Mouse (Mus musculus) urinary bladder, postnatal 4 days (tissue): Measurements from ENCODE around the gene Emc8.

ENCODE experiments used
- DNase-seq, 2 experiments: peaks; one replicate each; pipeline ENCODE4 v3.0.0; 2021 to 2022; ENCODE audit warnings: low spot score in 2 of 2

The Emc8 gene

DNA sequence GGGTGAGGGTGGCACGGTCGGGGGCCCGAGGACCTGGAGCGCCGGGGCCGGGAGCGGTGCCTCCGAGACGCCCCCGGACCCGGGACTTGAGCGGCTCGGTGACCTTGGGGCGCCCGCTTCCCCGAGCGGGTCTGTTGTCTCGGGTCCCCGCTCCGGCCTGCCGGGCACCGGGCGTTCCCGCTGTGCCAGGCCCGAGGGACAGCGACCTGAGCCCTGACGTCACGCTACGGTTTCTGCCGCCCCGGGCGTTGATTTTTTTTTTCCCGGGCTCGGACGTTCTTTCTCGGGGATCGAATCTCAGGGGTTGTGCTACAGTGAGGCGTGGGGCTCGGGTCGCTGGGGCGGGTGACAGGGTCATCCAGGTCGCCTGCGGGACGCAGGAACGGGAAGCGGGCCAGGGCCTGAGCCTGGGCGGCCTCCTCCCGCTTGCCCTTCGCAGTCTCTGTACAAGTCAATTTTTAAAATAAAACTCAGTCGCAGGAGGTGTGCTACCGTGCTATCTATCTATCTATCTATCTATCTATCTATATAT, at the start of gene Emc8:
TSS of gene Emc8 (minus strand) at position 200 of the 532 bp plus-strand sequence.
- no peak for DNase-seq

DNA sequence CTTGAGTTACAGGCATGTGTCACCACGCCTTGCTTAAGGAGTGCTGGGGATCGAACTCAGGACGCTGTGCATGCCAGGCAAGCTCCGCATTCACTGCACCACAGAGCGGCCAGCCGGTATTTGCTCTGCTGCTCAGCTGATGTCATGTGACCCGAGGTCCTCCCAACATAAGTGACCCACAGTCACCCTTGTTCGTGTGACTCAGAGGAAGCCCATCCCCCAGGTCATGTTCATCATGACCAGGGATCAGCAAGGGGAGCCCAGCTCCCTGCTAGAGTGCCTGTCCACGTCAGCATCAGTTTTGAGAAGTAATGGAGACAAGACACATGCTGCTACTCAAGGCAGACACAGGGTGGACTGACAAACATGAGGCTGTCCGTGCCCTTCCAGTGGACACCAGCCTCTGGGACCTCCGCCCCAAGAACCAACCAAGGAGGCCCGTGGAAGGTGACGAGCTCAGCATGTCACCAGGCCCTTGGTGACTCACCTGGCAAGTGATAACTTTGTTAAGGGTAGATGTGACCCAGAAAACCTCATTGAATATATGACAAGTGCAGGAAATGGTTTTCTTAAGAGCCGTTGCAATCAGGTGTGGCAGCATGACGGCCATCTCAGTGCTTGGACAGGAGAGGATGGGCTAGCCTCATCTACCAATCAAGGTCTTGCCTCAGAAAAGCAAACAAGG, 47.8 kb upstream of the Emc8 start:
- DNase-seq, result no peak

DNA sequence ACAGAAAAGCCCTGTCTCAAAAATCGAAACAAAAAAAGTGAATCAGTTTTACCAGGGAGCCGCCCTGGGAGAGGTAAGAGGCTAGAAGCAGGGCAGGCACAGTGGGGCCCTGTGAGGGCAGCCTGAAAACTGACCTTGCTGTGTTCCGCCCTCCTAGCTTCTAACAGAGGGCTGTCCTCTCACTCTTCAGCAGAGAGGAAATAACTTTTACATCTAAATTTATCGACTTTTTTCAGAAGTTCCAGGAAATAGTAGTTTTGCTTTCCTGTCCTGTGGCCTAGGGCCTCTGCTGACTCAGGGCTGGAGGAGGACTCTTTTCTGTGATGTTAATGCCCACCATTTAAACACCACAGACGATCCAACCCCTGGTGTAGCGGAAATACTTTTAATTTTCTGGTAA, 46.8 kb upstream of the Emc8 start:
- DNase-seq, result no peak

DNA sequence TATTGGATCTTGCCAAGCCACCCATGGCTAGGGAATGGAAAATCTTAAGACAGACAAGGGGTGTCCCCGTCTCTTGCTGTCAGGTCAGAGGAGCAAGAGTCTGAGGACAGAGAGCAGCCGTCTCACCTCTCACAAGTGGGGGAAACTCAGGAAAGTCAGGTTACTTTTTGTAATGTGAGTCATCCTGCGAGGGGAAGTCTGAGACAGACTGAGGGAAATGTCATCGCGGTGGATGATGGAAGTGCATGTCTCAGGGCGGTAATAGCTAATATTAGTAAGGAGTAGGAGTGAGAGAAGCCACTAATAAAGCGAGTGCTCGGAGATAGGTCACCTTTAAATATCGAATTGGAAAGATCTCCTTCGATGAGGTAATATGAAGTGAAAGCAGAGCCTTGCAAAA, 40.8 kb upstream of the Emc8 start:
- no peak for DNase-seq

DNA sequence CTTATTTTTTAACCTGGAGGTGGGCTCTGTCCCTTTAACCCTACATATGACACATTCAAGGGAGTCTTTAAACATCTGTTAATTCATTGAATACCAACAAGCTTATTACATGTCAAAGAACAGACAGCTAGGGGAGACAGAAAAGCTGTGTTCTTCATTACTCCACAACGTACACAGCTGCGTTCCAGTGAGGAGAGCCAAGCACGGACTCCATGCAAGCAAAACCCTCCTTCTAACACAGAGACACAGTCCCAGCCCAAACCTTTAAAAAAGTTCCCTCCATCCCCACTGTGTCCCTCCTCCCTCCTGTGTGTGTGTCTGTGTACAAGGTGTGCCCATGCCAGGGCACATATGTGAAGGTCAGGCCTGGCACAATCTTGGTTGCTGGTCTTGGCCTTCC, 37.8 kb upstream of the Emc8 start:
- no peak for DNase-seq

DNA sequence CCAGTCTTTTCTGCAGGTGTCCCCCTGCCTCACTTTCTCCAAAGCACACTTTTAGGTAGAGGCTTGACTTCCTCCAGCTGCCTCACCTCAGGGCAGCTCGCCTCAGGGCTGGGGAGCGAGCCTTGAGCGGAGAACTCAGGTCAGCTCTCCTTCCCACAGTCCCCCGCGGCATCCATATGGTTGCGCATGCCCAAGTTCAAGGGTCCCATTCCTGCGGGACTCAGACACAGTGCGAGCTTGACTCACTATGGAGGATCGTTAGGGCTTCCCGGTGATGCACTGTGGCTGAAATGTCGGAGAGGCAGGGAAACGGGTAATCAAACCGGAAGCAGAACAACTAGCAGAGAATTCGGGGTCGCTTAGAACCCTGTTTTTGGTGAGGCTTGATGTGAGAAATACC, 36.8 kb upstream of the Emc8 start:
- DNase-seq, result no peak

DNA sequence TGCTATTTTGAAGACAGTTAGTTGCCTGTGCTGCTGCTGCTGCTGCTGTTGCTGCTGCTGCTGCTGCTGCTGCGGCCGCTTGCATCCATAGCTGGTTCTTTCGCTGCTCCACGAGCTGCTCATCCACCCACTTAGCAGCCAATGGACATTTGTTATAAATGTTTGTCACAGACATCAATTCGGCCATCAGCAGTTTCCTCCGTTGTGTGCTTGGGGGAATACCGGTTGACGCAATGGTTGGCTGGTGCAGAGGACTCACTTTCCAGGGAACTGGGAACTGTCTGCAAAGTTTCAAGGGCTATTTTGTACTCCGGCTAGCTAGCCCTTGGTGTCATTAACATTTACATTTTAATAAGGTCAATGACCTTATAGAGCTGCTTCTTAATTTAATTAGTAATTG, 35.8 kb upstream of the Emc8 start:
- DNase-seq, result no peak

DNA sequence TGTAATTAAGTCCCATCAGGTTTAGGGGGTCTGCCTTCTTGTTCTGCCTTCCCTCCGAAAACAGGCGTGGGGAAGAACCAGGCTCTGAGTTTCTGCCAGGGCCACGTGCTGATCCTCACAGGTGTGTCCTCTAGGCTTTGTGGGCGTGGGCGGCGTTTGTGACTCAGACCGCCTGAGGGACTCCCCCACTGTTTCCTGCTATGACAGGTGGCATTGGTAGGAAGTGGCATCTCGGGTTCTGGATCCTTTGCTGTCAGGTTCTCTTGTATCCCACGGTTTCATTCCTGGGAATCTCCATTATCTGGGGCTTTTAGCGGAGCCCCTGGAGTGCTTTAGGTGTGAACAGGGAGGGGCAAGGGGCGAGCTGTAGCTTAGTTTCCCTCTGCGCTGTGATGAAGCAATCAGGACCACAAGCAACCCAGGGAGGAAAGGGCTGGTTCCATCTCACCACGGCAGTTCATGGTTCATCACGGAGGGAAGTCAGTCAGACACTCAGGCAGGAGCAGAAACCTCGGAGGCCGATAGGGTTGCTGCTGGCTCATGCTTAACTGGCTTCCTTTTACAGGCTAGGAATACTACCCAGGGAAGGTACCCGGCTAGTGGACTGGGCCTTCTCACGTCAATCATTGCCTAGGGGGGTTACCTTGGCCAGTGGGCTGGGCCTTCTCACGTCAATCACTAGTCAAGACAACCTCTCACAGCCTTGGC, 33.5 kb upstream of the Emc8 start:
- no peak for DNase-seq

DNA sequence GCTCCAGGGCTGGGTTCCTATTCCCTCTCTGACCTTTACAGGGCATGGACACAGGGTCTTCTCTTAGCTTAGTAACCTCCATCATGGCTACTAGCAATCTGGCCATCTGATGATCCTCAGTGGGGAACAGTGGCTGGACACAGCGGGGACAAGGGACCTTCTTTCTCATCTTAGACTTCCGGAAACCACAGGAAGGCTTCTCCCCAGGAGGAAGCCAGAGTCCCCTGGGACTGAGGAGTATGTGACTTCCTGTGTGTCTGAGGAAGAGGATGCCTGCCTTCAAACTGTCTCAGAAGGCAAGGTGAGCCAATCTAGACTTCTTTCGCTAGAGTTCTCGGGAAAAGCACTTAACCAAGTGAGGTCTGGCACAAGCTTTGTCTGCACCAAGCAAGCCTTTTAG, 31.7 kb upstream of the Emc8 start:
- DNase-seq, result no peak

DNA sequence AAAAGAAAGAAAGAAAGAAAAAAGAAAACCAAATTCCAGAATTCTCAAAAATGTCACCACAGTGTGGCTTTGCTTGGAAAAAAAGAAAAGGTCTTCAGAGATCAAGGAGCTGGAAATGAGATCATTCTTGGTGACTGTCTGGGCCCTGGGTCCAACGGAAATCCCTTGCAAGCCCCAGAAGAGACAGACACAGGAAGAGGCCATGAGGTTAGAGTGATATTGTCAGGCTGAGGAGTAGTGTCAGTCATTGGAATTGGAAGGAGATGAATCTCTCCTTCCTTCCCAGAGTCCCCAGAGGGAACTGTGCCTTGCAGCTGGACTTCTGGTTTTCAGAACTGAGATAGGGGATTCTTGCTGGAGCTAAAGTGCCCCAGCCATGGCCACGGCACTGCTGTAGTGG, 31.2 kb upstream of the Emc8 start:
- no peak for DNase-seq

DNA sequence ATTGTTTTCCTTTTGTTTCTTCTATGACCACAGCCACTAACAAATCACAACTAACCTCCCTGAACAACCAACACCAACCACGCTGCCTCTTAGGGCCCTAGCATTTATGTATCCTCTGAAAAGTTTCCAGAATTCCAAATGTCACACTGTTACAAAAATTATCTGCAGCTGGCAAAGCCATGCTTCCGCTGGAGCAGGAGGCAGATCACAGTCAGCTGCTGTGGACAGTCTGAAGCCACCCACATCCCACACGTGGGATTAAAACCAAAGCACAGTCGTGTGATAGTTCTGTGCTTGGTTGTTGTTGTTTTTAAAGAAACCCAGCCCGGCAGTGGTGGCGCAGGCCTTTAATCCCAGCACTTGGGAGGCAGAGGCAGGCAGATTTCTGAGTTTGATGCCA, 30.7 kb upstream of the Emc8 start:
- no peak for DNase-seq

DNA sequence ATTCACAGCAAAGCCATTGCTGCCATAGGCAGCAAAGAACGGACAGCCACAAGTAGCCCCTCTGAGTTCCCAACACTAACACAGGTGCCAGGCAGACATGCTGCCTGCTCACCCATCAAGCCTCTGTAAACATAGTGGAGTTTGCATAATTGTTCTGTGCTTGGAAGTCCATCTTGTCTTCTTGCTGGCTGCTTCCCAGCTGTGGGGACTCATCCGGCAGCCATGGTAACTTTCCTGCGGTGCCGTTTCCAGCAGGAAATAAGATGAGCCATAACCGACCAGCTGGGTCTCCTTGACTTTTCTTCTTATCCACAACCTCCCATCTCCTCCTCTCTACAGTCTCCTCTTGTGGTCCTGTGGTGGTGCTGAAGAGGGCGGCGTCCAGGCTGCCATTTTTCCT, 30.1 kb upstream of the Emc8 start:
- no peak for DNase-seq

DNA sequence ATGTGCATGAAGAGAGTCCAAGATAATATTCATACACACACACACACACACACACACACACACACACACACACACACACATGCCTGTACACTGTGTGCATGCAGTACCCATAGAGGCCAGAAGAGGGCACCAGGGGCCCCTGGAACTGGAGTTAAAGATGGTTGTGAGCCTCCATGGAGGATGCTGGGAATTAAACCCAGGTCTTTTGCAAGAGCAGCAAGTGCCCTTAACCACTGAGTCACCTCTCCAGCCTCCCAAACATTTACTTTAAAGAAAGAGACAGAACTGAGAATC, 29.6 kb upstream of the Emc8 start:
- DNase-seq, result no peak

DNA sequence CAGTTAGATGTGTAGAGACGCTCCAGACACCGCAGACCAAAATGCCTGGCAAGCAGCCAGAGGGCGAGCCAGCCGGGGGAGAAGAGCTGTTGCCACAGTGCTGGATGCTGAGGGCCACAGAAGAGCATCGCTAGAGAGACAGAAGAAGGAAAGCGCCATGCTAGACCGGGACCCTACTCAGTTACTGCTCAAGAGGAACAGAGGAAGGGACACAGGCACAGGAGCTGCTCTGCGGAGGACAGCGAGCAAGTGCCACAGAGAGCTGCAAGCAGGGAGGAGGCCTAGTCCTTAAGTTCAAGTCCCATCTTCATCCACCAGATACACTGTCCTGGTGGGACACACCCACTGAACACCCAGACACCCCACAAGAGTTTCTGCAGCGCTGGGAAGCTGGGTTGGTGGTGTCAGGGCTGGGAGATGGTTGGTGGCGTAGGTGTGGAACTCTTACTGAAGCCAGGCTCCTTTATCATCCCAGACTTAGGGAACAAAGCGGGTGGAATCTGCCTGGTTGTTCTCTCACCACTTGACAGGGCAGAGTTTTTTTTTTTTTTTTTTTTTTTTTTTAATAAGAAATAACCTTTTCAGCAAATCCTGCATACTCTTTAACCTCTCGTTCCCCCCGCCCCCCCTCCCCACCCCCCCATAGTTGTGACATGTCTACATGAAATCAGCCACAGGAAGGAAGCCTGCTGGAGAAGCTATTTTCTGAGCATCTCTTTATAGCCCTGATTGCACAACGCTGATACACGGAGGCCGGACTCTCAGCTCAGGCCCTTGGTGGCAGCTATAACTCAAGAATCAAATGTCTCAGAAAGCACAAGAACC, 29.0 kb upstream of the Emc8 start:
- no peak for DNase-seq

DNA sequence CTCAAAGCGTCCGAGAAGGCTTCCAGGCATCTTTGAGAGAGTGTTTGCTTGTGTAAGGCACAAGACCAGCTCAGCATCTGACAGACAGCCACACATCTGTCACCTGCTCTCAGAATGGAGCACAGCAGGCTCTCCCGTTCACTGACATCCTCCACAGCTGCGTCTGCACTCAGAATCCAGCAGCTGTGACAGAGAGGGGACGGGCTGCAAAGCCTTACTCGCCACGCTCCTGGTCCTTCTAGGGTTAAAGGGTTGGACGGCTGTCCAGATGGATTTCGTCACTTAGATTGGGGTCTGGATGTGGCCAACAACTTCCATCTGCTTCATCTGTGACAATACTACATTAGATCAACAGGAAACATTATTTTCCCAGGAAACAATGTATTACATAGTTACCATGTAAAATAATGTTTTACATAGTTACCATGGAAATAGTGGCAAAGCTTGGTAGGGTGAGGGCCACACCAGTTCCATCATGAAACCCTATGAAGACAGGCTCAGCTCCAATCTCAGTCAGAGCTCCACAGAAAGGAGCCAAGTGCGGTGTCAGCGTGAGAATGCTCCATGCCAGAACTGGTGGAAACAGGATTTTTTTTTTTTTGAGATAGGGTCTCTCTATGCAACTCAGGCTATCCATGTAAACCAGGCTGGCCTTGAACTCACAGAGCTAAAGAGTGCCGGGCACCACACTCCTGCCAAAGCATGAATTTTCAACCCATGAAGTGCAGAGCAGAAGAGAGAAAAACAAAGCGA, 28.2 kb upstream of the Emc8 start:
- no peak for DNase-seq

DNA sequence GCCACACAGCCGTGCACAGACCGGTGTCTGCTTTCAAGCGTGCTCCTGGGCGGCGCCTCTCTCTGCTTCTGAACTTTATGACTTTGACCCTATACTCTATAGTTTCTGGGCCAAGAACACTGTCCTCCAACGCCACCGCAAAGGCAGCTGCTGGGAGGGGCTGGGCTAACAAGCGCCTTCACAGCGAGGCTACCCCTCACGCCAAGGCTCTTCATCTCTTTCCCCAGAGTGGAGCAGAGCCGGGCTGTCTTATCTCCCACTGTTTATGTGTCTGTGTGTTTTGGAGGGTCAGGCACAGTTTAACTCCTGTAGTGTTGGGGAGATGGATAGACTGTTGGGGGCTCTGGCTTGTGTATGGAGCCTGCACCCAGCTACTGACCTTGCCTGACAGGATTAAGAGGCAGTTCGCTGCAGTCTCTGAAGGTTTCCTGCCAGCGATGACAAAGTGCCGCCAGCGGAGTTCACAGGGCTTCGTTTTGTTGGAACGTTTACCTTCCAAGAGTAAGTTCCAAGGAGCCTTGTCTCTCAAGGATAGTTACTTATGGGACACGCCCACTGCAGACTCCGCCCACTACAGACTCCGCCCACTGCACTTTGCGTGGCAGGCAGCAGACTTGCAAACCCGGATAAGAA, 25.6 kb upstream of the Emc8 start:
- peak; percentile 66 to 75 for DNase-seq

DNA sequence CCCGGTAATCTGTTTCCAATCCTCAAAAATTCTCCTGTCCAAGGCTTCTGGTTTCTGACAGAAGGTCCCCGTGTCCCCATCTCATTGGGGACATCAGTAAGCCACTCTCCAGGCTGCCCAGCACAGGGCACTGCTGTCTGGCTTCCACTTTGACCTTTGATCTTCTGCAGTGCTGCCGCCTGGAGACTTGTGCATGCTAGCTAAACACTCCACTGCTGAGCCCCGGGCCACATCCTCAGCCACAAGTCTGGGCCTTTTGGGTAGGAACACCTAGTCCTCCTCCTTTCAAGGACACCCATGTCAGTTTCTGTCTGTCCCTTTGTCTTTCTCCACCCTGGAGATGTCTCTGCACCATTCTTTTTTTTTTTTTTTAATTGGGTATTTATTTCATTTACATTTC, 24.6 kb upstream of the Emc8 start:
- no peak for DNase-seq

DNA sequence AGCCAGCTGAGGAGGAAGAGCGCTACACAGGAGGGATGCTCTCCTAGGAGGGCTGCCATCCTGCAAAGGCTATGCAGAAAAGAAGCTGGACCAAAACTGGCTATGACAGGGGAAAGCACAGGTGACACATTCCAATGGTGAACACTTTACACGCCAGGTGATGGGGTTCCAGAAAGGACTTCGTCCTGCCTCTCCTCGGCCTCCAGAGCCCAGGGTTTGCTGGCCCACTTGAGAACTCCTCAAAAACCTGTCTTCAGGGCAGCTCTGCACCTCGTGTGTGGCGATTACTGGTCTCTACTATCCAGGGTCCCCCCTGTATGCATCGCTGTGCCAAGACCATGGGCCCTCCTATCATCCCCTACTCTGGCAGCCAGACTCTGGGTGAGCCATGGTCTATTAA, 20.1 kb upstream of the Emc8 start:
- no peak for DNase-seq

DNA sequence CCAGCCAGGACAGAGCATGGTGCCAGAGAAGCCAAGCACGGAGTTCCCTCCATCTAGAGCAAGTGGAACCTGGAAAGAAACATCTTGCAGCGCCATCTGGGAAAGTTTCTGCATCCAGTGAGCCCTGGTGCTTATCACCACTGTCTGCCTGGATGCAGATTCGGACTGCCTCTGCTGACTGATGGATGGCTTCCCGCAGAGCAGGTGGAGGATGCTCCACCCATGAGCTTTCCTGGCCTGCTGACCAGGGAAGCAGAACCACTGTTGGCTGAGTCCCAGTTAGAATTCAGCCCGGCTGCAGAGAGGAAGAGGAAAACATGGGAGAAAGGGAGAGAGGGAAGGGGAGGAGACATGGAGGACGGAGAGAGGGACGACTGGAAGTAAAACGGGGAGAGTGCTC, 19.4 kb upstream of the Emc8 start:
- no peak for DNase-seq

DNA sequence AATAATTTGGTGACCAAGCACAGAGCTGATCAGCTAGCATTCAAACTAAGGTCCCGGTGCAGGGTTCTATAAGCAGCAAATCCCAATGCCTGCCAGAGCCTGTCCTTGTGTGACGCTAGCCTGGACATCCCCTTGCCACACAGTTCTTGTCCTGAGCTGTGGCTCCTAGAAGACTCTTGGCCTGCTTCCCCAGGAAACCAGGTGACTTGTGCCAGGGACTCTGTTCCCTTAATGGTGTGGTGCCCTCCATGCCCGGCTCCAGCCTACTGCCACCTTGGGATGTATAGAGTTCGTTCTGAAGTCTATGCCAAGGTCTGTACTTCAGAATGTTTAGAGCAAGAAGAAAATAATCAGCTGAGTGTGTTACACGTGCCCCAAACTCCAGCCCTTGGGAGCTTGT, 18.2 kb upstream of the Emc8 start:
- no peak for DNase-seq

DNA sequence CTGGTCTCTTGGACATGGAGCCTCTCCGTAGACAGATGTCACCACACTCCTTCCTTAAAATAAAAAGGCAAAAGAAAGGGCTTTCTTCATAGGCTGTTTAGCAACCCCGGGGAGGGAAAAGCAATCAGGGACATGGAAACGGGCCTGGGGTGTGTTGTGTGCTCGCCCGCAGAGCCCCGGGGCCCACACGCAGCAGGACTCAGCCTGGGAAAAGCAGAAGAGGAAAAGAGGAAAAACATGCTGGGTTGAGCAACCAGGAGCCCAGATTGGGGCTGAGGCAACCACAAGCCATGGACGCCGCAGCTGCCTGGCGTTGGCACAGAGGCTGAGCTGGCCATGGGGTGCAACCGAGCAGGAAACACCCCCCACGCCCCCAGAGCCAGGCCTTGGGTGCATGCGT, 17.7 kb upstream of the Emc8 start:
- DNase-seq, result no peak

DNA sequence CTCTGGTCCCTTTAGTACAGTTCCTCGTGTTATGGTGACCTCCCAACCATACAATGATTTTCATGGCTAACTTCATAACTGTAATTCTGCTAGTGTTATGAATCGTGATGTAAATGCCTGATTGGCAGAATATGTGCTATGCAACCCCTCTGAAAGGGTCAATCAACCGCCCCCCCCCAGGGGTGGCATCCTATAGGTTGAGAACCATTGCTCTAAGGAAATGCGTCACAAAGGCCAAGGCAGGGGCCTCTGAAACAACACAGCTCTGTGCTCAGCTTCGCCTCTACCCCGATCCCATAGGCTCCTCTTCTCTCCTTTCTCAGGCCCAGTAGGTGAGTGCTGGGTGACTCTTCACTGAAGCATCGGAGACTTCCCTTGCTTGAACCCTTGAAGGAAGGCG, 17.2 kb upstream of the Emc8 start:
- no peak for DNase-seq
